Mouse (Mus musculus) embryonic fibroblast, embryonic 13.5 days (primary cell): ENCODE measurements around the gene Msn.

Experiments
- CTCF ChIP-seq: IDR thresholded peaks from 2 replicates; pipeline ENCODE4 v1.5.1; 2011; ENCODE audit warnings: mild to moderate bottlenecking, control low read depth, low read length, moderate library complexity, borderline replicate concordance; ENCODE audit not compliant: insufficient read depth
- POLR2A ChIP-seq: IDR thresholded peaks from 2 replicates; pipeline ENCODE4 v1.6.1; 2011; ENCODE audit warnings: low read depth, mild to moderate bottlenecking, control low read depth, low read length, moderate library complexity

DNA sequence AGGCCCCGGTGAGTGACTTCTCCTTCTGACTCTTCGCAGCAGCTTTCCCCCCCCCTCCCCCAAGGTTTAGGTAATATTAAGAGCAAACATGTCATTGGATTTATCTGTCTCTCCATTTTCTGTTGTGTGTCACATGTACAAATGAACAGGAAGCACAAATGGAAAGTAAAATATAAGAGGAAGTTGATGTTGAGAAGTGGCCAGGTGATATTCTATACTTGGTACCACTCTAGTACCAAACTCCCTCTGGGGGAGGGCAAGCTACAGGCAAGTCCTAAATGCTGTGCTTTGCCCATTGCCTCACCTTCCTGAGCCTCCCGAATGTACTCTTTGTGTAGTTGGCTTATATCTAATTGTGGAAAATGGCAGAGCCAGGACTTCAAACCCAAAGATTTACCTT lies 62.1 kb downstream of the Msn start:
- TF ChIP-seq CTCF (no peak), POLR2A (no peak)
